Mouse (Mus musculus): Measurements from ENCODE around the gene Gan. TPM values are rescaled to one million over a fixed set of nuclear protein-coding genes. Genes with fewer than 3 reads are reported as not detected.

Gan gene
- total RNA-seq, 1 experiment from 2014 or later, result 5.4 TPM

- ATAC-seq (replicated peaks; ENCODE audit: low read depth, poor library complexity, severe bottlenecking), result peak; percentile 80
Measured at GRCm38 (mm10) chr8:117198141-117198935, 40.4 kb downstream of the Gan start.

GRCm38 (mm10) chr8:117199658-117200057 is 41.7 kb downstream of the Gan start:
- ATAC-seq (replicated peaks; ENCODE audit: low read depth, poor library complexity, severe bottlenecking), result no peak

- ATAC-seq (replicated peaks; ENCODE audit: low read depth, poor library complexity, severe bottlenecking), result no peak
Measured at GRCm38 (mm10) chr8:117200346-117200745, 42.4 kb downstream of the Gan start.

GRCm38 (mm10) chr8:117200803-117201202 is 42.9 kb downstream of the Gan start:
- ATAC-seq (replicated peaks; ENCODE audit: low read depth, poor library complexity, severe bottlenecking), result no peak

GRCm38 (mm10) chr8:117201221-117202017 is 43.5 kb downstream of the Gan start:
- peak; percentile 36 for ATAC-seq (replicated peaks; ENCODE audit: low read depth, poor library complexity, severe bottlenecking)

- no peak for ATAC-seq (replicated peaks; ENCODE audit: low read depth, poor library complexity, severe bottlenecking)
Measured at GRCm38 (mm10) chr8:117203085-117203484, 45.1 kb downstream of the Gan start.

- ATAC-seq (replicated peaks; ENCODE audit: low read depth, poor library complexity, severe bottlenecking), result no peak
Measured at GRCm38 (mm10) chr8:117205884-117206283, 47.9 kb downstream of the Gan start.

- ATAC-seq (replicated peaks; ENCODE audit: low read depth, poor library complexity, severe bottlenecking), result no peak
Measured at GRCm38 (mm10) chr8:117206636-117207035, 48.7 kb downstream of the Gan start.

GRCm38 (mm10) chr8:117209150-117209549 is 51.2 kb downstream of the Gan start:
- ATAC-seq (replicated peaks; ENCODE audit: low read depth, poor library complexity, severe bottlenecking), result peak; percentile 76

GRCm38 (mm10) chr8:117212100-117212499 is 54.2 kb downstream of the Gan start:
- no peak for ATAC-seq (replicated peaks; ENCODE audit: low read depth, poor library complexity, severe bottlenecking)

GRCm38 (mm10) chr8:117217724-117218123 is 59.8 kb downstream of the Gan start:
- no peak for ATAC-seq (replicated peaks; ENCODE audit: low read depth, poor library complexity, severe bottlenecking)

- ATAC-seq (replicated peaks; ENCODE audit: low read depth, poor library complexity, severe bottlenecking), result no peak
Measured at GRCm38 (mm10) chr8:117222396-117222795, 64.5 kb downstream of the Gan start.

- ATAC-seq (replicated peaks; ENCODE audit: low read depth, poor library complexity, severe bottlenecking), result peak; percentile 97
Measured at GRCm38 (mm10) chr8:117224630-117225029, 66.7 kb downstream of the Gan start.

- ATAC-seq (replicated peaks; ENCODE audit: low read depth, poor library complexity, severe bottlenecking), result no peak
Measured at GRCm38 (mm10) chr8:117226306-117226705, 68.4 kb downstream of the Gan start.

GRCm38 (mm10) chr8:117227339-117227738 is 69.4 kb downstream of the Gan start:
- ATAC-seq (replicated peaks; ENCODE audit: low read depth, poor library complexity, severe bottlenecking), result no peak

- ATAC-seq (replicated peaks; ENCODE audit: low read depth, poor library complexity, severe bottlenecking), result peak; percentile 65
Measured at GRCm38 (mm10) chr8:117233199-117233598, 75.3 kb downstream of the Gan start.

GRCm38 (mm10) chr8:117236531-117236930 is 78.6 kb downstream of the Gan start:
- no peak for ATAC-seq (replicated peaks; ENCODE audit: low read depth, poor library complexity, severe bottlenecking)

GRCm38 (mm10) chr8:117240326-117240725 is 82.4 kb downstream of the Gan start:
- ATAC-seq (replicated peaks; ENCODE audit: low read depth, poor library complexity, severe bottlenecking), result no peak

GRCm38 (mm10) chr8:117240841-117241494 is 83.0 kb downstream of the Gan start:
- peak; percentile 51 for ATAC-seq (replicated peaks; ENCODE audit: low read depth, poor library complexity, severe bottlenecking)

GRCm38 (mm10) chr8:117241848-117242247 is 83.9 kb downstream of the Gan start:
- no peak for ATAC-seq (replicated peaks; ENCODE audit: low read depth, poor library complexity, severe bottlenecking)

- no peak for ATAC-seq (replicated peaks; ENCODE audit: low read depth, poor library complexity, severe bottlenecking)
Measured at GRCm38 (mm10) chr8:117242286-117242685, 84.4 kb downstream of the Gan start.
